Mouse (Mus musculus): ENCODE measurements around the gene Vars.

- TF ChIP-seq CTCF (IDR thresholded peaks at IDR 0.05; ENCODE audit: low read depth, low read length) (no peak), GATA1 (IDR thresholded peaks at IDR 0.05; ENCODE audit: borderline replicate concordance, low read length) (no peak), GATA2 (IDR thresholded peaks at IDR 0.05; ENCODE audit: borderline replicate concordance, low read depth, low read length) (no peak), TAL1 (conservative IDR thresholded peaks at IDR 0.05; ENCODE audit: low read depth, low read length) (no peak), POLR2AphosphoS5 (IDR thresholded peaks at IDR 0.05; ENCODE audit: insufficient replicate concordance, low read depth, low read length) (no peak)
These were observed 38.7 kb upstream of the Vars start for GRCm38 (mm10) chr17:34962125-34962524.
